Mouse (Mus musculus) ovary, postnatal 14 days (tissue): ENCODE measurements around the gene Mpdz.

ENCODE experiments used
- DNase-seq: peaks from one replicate; pipeline ENCODE4 v3.0.0; 2022; ENCODE audit warnings: low spot score

The Mpdz gene

DNA sequence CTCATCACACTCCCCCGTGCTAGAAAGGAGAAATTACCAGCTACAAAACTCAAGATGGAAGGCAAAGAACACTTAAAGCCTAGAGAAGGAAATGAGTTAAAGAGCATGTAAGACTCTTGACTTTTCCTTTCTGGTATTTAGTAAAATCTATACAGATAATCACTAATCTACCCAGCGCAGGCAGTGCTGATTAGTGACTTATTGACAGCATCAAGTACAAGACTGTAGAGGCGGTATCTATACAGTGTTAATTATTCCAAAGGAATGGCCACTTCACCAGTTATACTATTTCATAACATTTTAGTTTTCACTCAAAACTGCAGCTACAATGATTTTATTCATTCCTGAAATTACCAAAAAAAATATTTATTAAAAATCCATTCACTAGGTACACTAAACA is 49.7 kb downstream of the Mpdz start:
- no peak for DNase-seq

DNA sequence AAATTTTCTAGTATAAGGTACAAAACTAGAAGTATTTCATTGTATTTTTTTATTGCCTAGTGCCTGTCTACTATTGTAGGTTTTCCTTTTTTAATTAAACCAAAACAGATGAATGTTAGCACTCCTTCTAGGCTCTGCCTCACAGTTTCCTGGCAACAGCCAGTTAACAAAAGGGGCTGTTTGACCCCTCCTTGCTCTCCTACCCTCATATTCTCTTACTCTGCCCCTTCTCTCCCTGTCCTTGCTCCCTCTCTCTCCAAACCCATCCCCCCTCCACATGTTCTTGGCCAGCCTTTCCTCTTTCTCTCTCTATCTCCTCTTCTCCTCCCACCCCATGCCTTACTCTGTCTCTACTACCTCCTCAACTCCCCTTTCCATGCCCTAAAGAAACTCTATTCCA is 53.4 kb downstream of the Mpdz start:
- DNase-seq = no peak

DNA sequence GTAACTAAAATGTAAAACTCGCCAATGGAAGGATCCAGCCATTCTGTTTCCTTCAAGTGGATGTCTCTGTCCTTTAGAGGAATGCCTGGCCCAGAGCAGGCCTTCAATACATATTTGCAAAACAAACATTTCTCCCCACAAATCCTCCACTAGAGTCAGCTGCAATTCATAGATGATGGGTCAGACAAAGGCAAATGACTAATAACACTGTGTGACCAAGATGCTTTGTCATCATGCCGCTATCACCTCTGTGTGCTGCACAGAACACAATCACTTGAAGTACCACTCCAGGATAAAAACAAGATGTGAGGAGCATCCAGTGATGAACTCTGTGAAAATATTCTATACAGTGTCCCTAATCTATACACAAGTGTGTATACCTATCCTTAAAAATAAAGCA is 55.0 kb downstream of the Mpdz start:
- DNase-seq = no peak

DNA sequence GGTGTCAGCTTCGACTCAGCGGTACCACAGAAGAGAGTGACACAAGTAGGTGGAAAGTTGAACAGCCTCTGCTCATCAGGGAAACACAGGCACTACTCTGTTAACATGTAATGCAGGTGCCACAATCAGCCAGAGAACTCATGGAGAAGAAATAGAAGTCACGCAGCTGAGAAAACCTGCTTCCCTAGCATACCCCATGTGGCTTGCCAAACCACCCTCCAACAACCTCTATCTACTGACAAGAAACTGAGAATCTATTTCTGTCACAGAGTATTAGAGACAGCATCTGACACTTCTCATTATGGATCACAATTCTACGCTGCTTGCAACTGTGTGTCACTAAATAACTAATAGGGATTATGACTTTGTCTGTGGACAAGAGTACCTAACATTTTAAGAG is 70.3 kb downstream of the Mpdz start:
- DNase-seq = no peak

DNA sequence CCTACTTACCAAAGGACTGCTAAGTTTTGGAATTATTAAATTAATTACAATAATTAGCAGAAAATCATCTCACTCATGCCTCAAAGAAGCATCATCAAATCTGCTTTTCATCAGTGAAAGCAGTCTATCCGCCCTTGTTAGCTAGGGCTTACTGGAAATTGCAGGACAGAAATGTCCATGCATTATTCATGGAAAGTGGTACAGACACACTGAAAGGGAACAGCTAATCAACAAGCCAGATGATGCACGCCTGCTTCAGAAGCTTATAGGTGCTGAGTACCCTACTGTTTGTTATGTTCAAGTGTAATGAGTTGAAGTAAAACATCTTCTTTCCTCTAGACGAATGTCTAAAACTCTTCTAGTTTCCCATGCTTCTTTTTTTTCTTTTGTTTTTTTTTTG is 91.2 kb downstream of the Mpdz start:
- no peak for DNase-seq

DNA sequence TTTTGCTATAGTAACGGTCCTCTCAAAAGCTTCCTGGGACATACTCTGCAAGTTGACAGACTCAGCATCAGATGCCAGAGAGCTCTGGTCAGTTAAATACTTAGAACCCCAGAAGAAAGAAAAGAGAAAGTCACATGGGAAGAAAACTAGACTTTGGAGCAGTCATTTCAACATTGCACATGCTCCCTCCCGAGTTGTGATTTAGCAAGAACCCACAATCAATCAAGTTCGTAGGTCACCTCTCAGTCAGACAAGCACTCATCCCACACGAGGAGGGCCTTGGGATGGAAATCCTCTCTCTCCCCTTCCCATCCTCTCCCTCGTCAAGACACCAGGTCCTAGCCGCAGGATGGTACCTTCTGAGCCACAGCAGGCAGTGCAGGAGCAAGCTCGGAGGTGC is 94.0 kb downstream of the Mpdz start:
- no peak for DNase-seq

DNA sequence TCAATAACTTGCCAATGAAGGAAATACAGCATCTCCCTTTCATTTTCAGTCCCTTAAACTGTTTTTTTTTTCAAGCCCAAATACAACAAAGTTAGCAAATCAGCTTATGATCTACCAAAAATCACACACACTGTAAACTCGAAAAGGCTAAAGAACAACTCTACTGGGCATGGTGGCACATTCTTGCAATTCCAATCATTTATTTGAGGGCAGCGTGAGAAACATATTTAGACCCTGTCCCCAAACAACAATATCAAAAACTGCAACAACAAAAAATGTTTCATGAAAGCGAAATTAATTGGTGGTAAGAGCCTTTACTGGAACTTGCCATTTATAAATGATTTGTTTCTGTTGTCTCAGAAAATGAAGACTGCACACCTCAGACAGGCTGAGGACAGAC is 97.5 kb downstream of the Mpdz start:
- no peak for DNase-seq

DNA sequence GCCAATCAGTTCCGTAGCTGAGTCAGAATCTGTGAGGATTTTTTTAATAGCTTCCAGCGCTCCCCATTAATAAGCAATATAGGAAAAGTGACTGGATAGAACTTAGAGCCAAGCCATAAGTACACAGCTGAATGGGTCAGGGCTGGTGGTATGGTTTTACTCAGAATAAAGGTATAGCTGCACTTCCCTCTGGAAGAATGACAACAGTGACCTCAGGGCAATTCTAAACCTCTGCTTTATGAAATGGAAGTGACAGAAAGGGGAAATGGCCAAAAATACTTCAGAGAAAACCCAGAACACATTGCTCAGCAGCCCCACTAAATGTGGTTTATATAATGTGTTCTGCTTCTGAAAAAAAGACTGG is 109.0 kb downstream of the Mpdz start:
- no peak for DNase-seq

DNA sequence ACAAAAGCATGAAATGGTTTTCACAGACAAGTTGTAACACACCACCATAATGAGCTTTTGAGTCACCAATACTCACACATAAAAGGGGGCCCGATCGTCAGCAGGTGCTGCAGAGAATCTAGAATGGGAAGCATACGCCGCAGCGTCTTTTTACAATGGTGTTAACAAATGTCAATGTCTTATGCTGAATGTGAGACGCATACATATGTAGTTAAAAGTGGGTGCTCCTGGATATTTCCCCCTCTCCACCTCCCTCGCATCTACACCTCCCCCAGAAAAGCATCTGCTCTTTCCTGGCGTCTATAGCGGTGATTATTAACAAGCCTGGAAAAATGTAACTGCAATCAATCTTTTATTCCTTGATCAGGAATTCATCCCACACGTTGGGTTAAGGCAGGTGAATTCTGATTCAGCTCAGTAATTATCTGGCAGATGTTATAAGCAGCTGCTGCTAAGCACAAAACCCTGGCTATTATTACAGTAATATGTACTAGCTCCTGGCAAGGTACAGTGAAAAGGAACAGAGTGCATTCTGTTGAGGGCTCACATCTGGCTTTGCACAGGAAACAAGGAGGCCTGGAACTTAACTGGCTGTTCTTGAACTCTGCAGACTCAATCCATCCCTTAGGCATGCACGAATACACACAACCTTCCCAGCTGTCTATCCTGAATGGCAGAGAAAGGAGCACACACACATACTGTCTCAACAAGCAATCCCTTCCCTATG is 109.6 kb downstream of the Mpdz start:
- no peak for DNase-seq

DNA sequence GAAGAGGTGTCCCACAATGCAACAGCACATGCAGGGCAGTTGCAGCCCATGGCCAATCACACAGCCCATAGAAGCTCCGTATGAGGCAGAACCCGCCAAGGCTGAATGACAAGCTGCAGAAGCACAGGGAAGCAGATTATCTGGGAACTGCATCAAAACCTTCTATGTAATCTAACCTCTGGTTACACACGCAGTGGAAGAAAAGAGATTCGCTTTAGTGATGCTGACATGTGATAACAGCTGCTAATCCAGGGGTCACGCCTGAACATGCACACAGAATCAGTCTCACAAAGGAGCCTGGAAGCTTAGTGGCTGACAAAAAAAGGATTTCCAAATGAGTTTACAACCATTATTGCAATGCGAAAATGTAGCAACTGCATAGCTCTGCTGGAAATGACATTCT is 110.2 kb downstream of the Mpdz start:
- no peak for DNase-seq

DNA sequence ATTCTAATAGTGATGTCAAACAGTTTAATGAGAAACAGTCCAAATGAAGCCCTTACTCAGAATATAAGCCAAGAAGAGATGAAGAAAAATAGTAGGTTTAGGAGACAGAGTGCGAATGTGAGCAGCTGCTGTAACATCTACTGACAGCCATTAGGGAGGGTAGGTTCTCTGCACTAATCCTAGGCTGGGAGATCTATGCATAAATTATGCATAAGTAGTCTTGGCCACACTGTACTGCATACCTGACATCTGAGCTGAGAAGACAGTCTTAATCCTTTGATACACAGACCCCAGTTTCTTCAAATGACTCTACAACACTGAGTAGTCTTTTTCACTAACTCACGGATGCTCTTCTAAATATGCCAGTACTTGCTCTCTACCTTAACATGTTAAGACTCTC is 114.9 kb downstream of the Mpdz start:
- no peak for DNase-seq

DNA sequence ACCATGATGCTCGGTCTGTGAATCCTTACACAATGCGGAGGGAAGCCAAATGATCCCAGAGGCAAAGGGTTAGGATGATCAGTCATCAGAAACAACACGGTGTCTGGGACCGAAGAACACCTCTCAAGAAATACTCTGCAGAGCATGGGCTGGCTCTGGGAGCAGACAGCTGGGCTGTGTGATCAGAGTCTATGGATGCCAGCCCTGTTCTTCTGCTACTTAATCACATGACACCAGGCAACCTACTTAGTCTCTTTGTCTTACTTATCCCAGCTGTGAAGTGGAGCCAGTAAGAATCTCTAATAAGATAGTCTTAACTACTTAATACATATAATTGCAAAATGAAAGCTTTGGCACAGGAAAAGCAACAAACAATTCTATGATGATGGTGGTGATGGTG is 118.8 kb downstream of the Mpdz start:
- no peak for DNase-seq

DNA sequence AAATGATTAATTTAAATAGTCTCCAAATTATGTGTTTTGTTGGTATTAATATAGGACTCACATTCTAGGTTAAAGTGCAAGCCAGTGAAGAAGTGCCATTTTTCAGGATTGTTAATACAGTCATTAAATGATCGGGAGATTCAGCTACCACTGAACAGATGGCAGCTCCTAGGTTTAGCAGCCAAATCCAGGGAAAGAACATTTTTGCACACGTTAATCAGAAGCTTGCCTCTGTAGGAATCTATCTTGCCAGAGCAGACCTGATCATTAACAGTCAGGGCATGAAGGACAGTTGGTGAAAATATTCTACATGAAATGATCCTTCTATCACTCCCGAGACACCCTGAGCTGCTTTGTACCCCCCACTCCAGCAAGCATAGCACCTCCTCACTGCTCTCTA is 120.4 kb downstream of the Mpdz start:
- no peak for DNase-seq

DNA sequence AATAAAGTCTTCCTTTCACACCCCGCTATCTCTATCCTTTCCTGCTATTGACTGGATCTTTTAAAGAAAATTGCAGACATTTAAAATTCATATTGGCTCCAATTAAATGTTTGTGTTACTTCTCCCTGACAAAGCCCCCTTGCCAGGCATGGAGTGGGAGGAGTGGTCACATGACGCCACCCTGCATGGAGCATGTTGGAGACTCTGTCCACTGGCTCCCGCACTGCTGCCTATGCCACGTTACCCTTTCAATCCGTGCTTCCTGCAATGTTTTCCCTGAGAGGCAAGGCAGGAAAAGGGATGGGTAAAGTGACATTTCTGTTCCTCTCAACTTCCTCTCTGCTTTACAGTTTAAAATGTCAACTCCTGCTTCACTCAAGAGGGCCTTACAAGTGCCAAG is 128.0 kb downstream of the Mpdz start:
- DNase-seq = no peak

DNA sequence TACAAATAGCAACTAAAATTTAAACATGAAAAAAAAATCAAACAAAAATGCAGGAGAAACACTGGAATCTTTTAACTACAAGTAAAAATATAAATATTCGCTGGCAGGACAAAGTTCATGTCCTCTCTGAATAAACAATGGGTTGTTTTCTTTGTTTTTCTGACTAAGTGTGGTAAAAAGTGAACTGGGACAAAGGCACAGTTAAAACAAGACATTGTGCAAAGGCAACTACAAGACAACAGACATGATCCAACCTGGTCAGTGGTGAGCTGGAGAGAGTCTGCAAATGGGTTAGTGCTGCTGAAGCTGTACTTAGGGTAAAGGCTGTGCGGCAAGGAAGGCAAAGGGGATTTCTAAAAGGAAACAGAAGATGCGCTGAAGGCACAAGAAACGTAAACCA is 129.4 kb downstream of the Mpdz start:
- no peak for DNase-seq

DNA sequence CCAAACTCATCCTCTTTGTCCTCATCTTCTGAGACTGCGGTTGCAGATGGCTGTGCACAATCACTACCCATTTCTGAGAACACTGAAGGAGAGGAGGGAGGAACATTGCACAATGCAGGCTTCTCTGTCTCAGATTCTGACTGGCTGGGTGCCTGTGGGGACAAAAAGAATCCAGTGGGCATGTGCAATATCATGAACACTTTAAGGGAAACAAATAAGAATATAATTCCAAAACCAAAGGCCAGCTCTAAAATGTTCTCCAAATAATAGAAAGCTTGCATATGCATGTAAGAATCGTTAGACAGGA is 132.5 kb downstream of the Mpdz start:
- DNase-seq = no peak

DNA sequence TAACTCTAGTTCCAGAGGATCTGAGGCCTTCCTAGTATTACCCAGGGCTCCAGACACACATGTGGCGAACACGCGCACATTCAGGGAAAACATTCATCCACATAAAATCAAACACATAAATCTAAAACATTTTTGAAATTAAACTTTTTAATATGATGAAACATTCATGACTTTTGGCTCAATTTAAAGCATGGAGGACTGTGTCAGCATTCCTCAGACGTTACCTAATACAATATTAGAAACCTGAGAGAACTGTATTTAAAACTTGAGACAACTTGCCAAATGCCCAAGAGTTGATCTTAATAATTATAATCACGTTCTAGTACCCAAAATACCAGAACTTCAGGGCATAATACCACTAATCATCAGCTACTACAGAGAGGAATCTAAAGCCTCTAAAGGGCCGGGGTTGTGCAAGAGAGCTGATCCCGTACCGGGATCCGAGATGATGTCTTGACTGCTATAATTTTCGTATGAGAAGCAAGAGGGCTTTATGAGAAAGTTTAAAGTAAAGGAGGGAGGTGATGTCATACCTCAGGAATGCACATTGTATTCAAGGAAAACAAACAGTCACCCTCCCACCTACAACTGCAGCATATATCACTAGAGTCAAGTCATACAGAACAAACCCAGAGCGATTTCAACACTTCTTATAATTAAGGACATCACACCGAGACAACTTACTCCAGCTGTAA is 133.0 kb downstream of the Mpdz start:
- DNase-seq = no peak

DNA sequence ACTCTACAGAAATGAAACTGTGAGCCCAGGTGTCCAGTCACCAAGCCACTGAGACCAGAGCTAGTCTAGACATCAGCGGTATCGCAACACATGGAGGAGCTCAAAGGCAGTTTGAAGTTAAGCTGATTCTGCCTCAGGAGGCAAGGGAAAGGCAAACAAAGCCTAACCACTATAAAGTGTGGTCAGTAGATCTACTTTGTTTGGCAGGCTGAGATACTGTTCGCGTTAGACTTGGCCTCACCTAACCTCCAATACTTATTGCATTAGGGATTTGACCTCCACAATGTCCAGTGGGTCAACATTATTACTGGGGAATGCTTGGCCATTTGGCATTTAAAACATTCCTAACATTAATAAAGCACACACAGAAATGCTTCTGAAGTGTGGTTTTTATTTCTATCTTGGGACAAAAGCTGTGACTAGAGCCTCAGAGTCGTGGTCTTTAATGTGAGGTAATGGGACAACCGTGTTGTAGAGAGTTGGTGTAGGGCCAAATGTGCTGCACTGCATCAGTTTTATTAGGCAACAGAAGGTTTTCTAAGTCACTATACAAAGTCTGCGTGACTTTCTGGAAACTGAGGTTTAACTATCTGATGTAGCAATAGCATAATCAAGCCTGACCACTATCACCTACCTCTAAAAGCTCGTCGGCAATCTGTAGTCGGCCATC is 134.9 kb downstream of the Mpdz start:
- DNase-seq = no peak

DNA sequence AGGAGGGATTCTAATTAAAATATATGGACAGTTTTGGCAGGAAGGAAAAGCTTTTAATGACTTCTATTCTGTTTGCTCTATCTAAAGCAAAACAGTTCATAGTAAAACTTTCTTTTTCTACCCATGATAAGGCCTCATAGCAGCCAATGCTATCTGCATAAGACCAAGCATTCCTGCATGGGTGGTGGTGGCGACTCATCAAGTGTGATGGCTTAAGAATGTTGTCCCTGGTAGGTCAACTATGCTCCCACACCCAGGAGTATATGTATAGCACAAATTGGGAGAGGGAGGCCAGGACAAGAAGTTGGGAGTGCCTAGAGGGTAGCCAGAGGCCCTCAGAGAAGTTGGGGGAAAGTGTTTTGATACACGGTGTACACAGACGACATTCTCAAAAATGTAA is 140.6 kb downstream of the Mpdz start:
- DNase-seq = no peak

DNA sequence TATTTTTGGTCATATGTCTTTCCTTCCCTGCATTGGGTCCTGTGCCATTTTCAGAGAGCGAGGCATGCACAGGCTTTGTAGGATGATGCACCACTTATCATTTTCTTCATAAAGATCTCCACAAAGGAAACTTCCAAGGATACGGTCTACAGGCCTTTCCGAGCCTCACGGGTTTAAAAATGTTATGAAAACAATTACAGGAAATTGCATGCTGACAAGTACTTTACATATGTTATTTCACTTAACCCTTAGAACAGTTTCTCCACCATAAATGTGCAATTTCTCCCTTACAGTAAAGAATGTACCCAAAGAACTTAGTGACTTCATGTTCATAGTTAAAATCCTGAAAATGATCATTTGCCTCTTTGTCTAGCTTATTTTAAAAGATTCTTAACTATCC is 144.2 kb downstream of the Mpdz start:
- DNase-seq = no peak

DNA sequence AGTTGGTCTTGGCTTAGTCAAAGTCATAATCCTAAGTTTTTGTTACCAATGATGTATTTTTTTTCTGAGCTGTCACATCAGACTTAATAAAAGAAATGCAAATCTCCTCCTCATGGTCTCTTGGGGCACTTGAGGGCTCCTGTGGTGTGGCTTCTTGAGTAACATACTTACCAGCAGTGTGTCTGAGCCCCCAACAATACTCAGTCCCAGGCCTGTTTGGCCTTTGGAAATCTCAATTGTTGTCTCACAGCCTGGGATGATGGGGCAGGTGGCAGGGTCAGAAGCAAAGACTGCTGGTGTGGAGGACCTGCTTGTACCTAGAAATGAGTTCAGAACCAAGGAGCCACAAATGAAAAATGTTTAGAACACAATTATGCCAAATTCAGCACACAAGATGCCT is 149.3 kb downstream of the Mpdz start:
- no peak for DNase-seq

DNA sequence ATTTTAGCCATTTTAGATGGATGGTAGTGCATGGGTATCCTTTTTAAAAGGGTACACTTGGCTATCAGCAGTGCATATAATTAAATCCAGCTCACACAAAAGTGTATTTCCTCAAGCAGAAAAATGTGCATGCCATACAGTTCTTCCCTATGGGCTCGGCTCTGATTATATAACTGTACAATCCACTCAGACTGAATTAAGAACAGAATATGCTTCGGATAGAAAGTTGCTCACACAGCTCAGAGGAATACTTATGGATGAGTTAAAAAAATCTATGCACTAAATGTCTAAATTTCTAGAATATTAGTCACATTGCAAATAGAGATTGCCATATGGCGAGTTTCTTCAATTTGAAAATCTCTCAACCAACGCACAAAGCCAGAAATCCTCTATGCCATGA is 157.1 kb downstream of the Mpdz start:
- DNase-seq = no peak

DNA sequence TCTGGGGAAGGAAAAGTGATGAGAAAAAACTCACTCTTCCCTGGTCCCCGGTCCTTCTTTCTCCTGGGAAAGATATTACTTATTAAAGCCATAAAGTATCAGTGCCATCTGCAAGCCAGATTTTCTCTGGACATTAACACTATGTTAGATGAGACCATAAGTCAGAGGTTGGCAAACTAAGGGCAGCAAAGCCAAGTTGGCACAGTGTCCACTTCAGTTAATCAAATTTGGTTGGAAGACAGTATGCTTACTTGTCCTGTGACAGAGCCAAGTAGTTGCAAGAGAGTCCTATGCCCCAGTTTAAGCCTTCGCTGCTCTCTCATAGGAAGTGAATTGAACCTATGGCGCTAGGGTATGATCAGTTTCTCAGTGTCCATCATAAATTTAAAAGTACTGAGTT is 159.0 kb downstream of the Mpdz start:
- no peak for DNase-seq

DNA sequence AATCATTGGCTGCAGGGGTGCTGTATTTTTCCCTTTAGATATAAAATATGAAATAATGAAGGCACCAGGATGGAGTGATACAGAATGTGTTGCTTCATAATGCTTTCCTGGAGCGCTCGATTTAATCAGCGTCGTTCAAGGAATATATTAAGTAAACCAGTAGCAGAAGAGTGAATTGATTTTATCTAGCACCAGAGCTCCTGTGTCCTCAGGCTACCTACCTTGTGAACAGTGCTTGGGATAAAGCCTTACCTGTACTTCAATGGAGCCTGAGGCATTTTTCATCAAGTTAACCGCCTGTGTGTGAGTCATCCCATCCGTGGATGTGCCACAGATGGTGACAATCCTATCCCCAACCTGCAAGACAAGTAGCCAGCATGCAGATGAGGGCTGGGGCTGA is 159.5 kb downstream of the Mpdz start:
- no peak for DNase-seq
